Mouse (Mus musculus): ENCODE measurements around the gene Rasgef1b.

Gene Rasgef1b

DNA sequence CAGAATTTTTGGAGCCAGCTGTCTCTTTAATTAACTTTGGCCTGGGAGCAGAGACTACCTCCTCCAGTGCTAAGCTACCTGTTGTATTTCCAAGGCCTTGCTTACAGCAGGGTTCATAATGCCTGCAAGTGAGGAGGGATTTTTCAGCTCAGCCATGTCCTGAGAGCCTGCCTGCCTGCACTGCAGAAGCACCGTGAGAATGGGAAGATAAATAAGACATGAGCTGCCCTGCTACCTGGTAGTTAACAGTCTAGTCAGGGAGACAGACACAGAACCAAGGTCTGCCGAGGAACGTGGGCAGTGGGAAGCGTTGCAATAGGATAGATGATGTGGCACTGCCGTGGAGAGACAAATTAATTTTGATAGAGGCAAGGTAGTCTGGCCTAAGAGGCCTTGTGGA, 277.4 kb downstream of the Rasgef1b start:
- DNase-seq (ENCODE audit: low spot score in 2 of 2), result no peak

DNA sequence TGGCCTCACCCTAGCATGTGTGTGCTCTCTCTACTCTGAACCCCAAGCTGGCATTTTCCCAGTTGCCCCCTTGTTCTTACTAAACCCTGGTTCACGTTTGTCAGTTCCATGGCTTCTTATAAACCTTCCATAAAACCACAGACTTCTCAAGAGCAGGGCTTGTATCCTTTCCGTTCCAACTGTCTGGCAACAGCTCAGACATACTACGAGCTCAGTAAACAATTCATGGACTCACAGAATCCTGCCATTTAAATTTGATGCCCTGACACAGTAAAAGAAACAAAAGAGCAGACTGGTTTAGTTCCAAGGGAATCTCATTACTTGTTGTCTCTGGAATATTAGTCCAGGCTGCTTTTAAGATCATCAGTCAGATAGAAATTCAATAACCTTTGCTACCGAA, 277.9 kb downstream of the Rasgef1b start:
- no peak for DNase-seq (ENCODE audit: low spot score in 2 of 2)

DNA sequence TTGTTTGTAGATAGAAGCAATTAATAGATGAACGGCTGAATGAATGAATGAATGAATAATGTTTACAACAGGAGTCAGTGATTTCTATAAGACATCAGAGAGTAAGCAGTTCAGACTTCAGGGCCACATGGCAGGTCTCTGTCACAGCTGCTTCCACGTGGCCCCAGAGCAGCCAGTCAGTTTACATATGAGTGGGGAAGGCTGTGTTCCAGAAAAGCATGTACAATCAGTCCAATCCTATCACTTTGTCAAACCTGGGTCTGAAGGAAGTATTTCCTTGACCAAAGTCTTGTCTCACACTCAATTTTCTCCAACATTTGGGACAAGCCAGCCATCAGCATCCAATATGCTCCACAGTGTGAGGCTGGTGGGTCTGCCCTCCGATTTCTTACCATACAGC, 278.4 kb downstream of the Rasgef1b start:
- no peak for DNase-seq (ENCODE audit: low spot score in 2 of 2)

DNA sequence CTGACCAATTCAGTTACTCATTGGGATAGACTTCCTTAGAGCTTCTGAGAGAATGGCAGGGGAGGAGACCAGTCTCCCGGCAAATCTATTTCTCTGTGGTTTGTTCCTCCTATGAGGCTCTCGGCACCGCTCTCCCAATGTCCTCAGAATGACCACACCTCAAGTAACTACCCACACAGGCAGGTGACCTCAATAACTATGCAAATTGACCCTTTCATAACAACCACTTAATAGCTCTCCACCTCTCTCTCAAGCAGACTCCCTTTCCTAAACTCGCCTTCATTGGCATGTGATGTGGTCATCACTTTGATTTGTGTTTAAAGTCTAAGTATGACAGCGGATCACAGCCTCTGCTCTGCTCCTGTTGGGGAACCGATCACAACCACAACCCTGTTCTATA, 281.4 kb downstream of the Rasgef1b start:
- DNase-seq (ENCODE audit: low spot score in 2 of 2), result no peak

DNA sequence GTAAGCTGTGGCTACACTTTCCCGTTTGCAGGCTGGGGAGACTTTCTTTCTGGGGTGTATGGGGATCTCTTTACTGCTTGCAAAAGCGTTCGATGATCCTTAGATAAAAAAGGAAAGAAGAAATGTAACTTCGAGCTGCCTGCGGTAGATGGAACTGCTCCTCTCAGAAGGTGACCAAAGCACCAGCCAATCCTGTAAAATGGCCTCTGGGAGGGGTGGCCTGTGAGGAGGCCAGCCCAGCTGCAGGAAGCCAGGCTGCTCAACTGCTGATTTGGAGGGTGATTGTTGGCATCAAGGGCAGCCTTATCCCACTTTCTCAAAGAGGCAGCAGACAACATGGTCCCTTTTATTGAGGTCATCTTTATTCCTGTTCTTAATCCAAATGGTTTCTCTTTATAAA, 283.6 kb downstream of the Rasgef1b start:
- DNase-seq (ENCODE audit: low spot score in 2 of 2), result no peak

DNA sequence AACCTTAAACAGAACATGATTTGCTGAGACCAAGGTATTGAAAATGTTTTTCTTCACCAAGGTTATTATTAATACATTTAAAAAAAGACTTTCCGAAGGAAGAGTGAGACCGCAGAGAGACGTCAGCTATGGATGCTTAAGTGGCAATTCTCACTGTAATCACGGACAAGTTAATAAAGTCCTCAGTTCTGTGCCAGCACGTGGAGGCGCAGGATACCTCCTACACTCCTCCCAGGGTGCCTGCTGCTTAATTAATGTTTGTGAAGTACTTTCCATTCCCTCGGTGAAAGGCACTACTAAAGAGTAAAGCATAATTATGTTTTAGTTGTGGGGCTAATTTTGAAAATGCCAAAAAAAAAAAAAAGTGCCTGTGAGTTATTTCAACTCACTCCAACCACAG, 284.1 kb downstream of the Rasgef1b start:
- no peak for DNase-seq (ENCODE audit: low spot score in 2 of 2)

DNA sequence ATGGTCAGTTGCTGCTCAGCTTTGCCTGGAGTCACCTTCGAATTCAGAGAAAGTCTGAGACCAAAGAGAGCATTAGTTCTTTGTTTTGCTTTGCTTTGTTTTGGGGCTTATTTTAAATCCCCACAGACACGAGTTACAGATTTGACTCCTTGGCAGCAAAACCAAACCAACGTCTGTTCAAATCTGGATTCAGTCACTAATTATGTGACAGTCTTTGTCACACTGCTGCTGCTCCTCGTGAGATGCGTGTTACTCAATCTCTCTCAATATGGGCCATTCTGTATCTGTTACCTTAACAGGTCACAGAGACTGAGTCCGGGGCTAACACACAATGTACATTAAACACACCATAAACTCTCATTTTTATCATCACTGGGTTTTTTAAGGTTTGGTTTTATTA, 288.8 kb downstream of the Rasgef1b start:
- no peak for DNase-seq (ENCODE audit: low spot score in 2 of 2)

DNA sequence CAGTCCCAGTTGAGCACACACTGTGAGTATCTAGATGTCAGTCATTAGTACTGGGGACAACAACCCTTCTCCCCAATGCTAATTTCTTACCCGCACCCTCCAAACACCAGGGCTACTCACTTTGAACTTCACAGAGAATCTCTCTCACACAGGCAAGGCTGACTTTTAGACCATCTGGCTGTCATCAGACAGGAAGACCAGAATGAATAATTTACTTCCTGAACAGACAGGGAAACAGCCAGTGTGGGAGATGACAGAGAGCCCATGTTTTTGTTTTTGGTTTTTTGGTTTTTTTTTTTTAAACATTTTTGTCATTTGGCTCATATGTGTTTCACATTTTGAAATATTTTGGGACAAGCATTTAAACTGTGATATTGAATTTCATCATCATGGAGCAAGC, 290.3 kb downstream of the Rasgef1b start:
- no peak for DNase-seq (ENCODE audit: low spot score in 2 of 2)

DNA sequence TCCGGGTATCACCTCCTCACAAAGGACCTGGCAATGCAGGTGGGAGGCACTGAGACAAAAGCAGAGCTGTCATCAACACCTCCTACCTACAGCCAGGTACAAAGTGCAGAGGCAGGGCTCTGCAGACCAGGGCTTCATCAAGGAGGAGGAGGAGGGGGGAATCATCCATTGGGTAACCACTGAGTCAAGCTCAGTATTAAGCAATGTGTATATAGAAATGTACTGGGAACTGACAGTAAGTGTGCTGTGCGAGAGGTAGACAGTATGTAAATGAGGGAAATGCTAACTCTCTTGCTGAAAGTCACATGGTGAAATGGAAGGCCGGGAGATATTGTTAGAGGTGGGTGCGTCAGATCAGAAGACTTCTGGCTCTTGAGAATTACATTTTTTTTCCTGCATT, 294.6 kb downstream of the Rasgef1b start:
- DNase-seq (ENCODE audit: low spot score in 2 of 2), result no peak

DNA sequence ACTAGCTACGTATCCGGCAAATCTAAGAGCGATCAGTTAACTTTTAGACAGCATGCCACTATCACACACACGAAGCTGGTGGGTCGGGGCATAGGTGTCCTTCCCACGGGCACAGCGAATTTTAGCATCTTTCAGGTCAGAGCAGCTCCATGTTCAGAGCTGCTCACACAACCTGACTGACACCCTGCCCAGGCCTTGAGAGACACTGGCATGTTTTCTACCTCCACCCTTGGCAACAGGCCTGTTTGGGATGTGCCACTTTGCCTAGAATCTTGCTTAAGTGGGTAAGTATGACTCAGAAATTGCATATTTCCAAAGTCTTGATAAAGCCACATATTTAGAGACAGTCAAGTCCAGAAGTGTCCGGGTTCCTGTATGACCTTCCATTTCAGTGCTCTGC, 296.4 kb downstream of the Rasgef1b start:
- DNase-seq (ENCODE audit: low spot score in 2 of 2), result no peak

DNA sequence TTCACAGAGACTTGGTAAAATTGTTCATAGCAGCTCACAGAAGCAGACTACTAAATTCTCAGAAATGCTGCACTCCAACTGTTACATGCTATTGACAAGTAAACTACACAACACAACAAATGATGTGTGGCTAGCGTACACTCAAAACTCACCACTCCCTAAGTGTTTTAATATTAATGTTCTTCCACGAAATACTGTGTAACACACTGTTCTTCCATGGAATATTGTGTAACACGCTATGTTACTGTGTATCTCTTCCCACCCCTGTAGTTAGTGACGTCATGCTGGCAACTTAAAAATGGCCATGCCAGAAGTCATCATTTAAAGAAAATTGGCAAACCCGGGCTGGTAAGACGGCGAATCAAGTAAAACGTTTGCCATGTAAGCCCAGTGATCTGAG, 299.6 kb downstream of the Rasgef1b start:
- no peak for DNase-seq (ENCODE audit: low spot score in 2 of 2)

DNA sequence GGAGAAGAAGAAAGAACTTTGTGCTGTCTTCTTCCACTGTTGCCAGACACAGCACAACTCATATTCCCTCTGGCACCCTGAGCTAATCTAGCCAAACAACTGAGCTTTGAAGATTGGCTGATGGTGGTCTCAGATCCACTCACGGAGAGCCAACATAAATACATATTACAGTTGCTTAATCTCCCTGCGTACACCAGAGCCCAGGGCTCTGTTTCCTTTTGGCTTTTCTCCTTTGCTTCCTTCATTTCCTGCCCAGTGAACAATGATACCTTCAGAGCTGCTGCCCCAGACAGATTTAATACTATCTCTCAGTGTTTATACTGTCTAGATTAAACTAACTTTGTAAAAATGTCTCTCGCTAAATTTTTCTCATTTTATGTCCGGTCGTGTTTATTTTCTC, 300.2 kb downstream of the Rasgef1b start:
- no peak for DNase-seq (ENCODE audit: low spot score in 2 of 2)

DNA sequence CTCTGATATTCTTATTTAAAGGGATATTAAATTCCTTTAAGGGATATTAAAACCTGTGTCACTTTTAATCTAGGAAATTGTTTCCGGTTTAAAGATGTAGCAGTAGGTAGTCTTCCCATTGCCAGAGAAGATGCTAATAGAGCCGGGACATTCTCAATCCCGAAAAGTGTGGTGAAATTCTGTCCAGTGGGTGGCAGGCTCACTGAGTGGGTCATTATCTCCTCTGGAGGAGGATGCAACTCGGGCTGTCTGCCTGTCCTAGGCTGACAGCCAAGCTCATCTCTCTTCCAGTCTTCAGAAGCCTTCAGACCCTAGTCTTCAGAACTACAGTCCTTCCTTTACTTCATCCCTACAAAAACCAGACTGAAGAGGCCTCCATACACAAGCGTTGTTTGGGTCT, 305.6 kb downstream of the Rasgef1b start:
- no peak for DNase-seq (ENCODE audit: low spot score in 2 of 2)

DNA sequence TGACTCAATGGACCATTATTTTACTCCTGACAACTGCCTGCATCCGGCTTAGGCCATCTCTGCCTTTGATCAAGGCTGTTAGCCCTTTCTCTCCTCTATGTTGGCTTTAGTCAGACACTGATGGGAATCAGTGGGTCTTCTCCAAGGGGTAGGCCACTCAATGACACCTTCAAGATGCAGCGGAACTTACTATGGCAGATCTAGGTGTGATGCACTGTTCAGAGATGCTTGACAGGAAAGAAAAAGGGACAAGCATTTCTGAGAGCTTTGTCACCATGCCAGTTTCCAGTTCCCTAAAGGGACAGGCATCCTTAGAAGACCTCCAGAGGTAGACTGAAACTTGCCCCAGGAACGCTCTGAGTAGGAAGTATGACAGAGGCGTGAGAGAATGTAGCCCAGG, 306.0 kb downstream of the Rasgef1b start:
- no peak for DNase-seq (ENCODE audit: low spot score in 2 of 2)

DNA sequence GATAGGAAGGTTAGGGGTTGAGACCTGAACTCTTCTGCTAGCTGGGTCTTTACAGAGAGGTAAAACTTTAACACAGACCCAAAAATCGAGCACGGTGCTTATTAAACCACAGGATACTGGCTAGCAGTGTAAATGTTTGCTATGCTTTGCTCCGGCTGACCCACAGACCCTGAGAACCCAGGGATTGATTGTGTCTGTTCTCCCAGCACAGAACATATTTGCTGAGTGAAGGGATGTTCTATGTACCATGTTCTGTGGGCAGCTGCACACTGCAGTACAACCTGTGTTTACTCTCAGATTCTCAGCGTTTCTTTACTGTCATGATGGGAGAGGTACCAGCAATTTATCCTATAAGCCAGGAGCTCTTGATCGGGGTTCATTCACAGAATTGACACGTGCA, 306.8 kb downstream of the Rasgef1b start:
- DNase-seq (ENCODE audit: low spot score in 2 of 2), result no peak

DNA sequence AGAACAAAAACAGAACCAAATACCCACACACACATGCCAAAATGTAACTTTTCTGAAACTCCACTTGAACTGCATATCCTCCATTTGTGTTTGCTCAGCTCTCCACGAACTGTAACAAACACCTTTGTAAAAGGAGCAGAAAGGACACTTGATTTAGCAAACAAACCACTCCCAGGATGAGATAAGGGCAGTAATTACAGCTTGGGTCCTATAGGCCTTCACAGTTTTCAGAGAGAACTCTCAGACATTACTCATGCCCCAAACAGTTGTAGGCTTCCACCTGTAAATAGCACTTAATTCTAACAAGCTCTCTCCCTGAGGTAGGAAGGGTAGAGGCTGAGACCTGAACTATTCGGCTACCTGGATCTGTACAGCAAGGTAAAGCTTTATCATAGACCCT, 309.0 kb downstream of the Rasgef1b start:
- DNase-seq (ENCODE audit: low spot score in 2 of 2), result no peak

DNA sequence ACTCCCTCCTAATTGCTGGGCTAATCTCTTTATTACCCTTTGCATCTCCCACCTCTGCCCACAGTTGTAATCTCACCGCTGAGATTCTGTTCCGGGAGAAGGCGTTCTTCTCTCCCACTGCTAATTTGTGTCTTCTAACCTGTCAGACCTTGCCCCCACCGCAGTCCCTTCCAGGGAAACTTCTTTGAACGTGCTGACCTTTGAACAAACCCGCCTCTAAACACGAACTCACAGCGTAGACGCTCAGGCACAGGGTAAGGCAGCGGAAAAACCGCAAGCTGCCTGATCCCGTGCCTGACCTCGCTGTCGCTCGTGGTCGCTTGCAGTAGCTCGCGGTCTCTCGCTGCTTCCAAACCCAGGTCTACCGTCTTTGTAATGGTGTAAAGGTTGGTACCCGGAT, 312.0 kb downstream of the Rasgef1b start:
- DNase-seq (ENCODE audit: low spot score in 2 of 2), result no peak

DNA sequence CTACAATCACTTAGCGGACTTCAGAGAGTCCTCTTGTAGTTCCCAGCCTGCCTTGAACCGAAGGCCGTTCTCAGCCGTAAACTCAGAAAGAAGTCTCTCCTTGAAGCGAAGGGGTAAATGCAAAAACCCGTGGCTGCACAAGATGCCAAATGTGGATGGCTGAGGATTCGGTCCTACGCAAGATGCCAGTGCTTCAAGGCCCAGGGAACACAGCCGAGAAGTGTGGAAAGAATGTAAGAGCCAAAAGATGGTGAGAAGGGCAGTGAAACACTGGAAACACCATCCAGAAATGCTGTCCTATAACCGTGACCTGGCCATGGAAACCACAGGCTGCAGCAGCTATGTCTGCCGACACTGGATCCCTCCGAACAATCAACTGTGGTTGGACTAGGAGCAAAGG, 313.2 kb downstream of the Rasgef1b start:
- no peak for DNase-seq (ENCODE audit: low spot score in 2 of 2)

DNA sequence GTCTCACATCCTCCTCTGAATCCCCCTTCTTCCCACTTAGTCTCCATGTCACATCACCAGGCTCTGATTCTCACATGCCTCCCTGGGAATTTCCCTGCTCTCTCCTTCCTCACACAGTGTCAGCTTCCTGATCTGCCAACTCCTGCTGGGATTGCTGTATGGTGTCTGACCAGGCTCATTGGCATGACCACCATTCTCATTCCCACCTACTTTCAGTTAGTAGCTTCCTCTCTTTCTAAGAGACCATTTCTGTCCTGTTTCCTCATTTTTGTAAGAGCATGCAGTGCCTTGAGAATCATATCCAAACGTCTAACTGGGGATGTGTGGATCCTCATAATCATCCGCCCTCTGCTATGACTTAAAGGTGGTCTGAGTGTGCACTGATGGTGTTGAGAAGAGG, 313.8 kb downstream of the Rasgef1b start:
- no peak for DNase-seq (ENCODE audit: low spot score in 2 of 2)

DNA sequence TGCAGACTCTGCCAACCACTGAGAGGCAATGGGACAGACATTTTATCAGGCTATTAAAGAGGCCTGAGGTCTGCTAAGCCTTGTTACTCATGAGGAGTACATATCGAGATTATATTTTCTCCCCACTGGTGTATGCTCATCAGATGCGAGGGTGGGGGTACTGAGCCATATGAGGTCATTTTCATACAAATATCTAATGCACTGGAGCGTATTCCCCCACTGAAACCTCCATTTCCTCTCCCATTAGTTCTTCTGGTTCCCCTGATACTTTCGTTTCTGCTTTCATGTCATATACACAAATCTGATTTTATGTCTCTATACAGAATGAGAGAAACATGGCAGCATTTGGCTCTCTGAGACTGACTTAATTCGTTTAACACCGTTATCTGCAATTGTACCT, 314.6 kb downstream of the Rasgef1b start:
- DNase-seq (ENCODE audit: low spot score in 2 of 2), result no peak

DNA sequence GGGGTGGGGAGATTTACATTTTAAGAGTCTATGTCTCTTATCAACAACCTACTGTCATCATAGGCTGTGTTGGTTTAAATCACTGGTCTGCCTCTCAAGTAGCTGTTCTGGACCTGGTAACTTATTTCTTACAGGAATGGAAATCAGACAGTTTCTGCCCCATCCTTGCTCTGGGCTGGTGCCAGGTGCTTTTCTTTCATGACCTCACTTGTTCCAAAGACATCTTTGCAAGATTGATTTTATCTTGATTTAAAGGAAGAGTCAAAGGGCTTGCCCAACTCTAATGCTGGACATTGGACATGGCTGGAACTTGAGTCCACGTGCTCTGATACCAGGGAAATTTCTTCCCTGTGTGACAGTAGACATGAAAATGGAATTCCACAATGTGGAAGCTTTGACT, 315.0 kb downstream of the Rasgef1b start:
- DNase-seq (ENCODE audit: low spot score in 2 of 2), result no peak

DNA sequence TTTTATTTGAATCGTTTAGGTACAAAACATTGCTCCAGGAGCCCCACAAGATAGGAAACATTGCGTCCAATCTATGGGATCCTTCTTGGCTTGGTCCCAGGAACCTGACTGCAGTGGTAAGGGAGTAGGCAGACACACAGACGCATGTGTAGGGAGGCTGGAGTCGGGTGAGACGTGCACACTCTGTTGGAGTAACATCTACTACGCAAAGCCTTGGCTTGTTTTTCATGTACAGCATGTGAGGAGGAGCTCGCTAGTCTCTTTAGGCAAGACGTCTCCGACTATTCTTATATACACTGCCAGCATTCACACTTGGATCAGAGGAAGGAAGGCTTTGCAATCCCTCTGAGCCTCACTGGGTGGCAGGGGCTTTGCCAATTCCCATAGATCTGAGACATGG, 315.5 kb downstream of the Rasgef1b start:
- DNase-seq (ENCODE audit: low spot score in 2 of 2), result no peak

DNA sequence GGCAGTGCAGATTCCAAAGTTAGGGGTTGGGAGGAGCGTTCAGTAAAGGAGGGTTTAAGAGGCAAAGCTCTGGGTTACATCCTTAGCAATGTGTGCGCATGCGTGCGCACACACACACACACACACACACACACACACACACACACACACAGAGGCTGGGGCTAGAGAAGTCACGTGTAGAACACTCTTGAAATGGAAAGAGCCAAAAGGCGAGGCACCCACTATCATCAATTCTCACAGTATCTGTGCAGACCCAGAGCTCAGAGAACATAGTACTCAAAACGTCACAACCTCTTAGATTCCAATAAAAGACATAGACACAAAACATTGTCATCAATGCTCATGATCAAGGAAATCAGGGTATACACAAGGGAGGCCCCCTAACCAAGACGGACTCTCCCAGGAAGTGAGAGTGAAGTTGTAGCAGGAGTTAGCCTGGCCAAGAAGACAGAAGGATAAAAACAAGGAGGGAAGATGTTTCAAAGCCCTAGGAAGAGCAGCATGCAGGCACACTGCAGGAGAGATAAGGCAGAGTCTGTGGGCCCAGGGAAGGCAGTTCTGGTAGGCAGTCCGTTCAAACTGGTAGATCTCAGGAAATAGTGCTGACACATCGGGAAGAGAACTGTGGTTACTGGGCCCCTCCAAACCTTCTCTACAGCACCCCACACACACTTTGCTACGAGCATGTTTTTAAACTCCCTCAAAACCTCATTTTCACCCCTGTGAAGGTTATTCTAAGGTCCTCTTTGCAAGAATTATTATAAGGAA, 324.3 kb downstream of the Rasgef1b start:
- DNase-seq (ENCODE audit: low spot score in 2 of 2), result no peak

DNA sequence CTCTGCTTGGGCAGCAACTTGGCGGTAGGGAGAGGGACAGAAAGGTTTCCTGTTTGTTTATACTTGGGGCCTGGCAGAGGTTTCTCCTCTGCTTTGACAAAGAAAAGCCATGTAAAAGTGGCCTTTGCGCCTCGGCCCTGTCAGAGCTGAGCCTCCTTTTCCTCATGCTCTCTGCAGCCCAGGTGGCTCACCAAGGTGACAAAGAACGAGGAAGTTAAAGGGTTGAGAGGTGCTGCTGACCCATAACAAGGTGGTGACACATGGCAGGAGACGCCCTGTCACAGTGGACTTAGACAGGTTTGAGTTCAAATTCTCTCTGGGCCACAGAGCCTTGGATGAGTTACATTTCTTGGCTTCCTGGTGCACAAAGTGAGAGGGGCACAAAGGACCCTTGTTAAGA, 325.5 kb downstream of the Rasgef1b start:
- DNase-seq (ENCODE audit: low spot score in 2 of 2), result no peak

Measured in frontal cortex, postnatal 10 days (tissue).